Mouse (Mus musculus): Measurements from ENCODE around the gene Ly86.

- TF ChIP-seq POLR2A (IDR thresholded peaks at IDR 0.05; ENCODE audit: extremely low read depth, insufficient read depth, low read length) (no peak), CTCF (IDR thresholded peaks at IDR 0.05; ENCODE audit: low read depth, low read length) (no peak)
Observed at GRCm38 (mm10) chr13:37442058-37442457, 97.0 kb downstream of the Ly86 start.
